Mouse (Mus musculus): ENCODE results near the gene Imp4.
A peak's percentile ranks its signal among the peaks of the same experiment; 100 is the strongest.

The Imp4 gene

GRCm38 (mm10) chr1:34439215-34439960, at the start of gene Imp4, which contains the start of gene Ccdc115:
TSS of gene Imp4 (plus strand) at chr1:34439851.
TSS of gene Ccdc115 (minus strand) at chr1:34439672.
- H3K4me3 ChIP-seq (replicated peaks; ENCODE audit: low read length): peak within 1 kb of the TSS; percentile 96
- H3K36me3 ChIP-seq (ENCODE audit: insufficient read depth, low read length): peaks cover 46% of the 10 kb centered on the region
- H3K4me1 ChIP-seq (replicated peaks; ENCODE audit: low read depth, low read length): peaks cover 34% of the 10 kb centered on the region
- H3K27me3 ChIP-seq (ENCODE audit: insufficient read depth, low read length): no peaks in the 10 kb centered on the region
- TF ChIP-seq NANOG (IDR thresholded peaks at IDR 0.05; ENCODE audit: borderline replicate concordance, low read length) (no peak), POU5F1 (IDR thresholded peaks at IDR 0.05; ENCODE audit: borderline replicate concordance, low read length) (no peak), CTCF (conservative IDR thresholded peaks at IDR 0.05; ENCODE audit: low read length) (no peak)
- no peaks in the 10 kb centered on the region for H3K9me3 ChIP-seq (ENCODE audit: low read length)

GRCm38 (mm10) chr1:34396321-34396720, 43.3 kb upstream of the Imp4 start:
- Histone ChIP-seq H3K4me3 (replicated peaks; ENCODE audit: low read length) (no peak overlapping the region), H3K9me3 (ENCODE audit: low read length) (peaks cover 41% of the 10 kb centered on the region), H3K36me3 (ENCODE audit: insufficient read depth, low read length) (no peaks in the 10 kb centered on the region), H3K4me1 (replicated peaks; ENCODE audit: low read depth, low read length) (peaks cover 13% of the 10 kb centered on the region; the same call in 1 of the 2 replicates), H3K27me3 (ENCODE audit: insufficient read depth, low read length) (no peaks in the 10 kb centered on the region)
- TF ChIP-seq POU5F1 (IDR thresholded peaks at IDR 0.05; ENCODE audit: borderline replicate concordance, low read length) (no peak), NANOG (IDR thresholded peaks at IDR 0.05; ENCODE audit: borderline replicate concordance, low read length) (no peak), CTCF (conservative IDR thresholded peaks at IDR 0.05; ENCODE audit: low read length) (no peak)

GRCm38 (mm10) chr1:34399182-34399953, 40.3 kb upstream of the Imp4 start:
- TF ChIP-seq NANOG (IDR thresholded peaks at IDR 0.05; ENCODE audit: borderline replicate concordance, low read length): no peak
- no peaks in the 10 kb centered on the region for H3K27me3 ChIP-seq (ENCODE audit: insufficient read depth, low read length)
- H3K4me3 ChIP-seq (replicated peaks; ENCODE audit: low read length): no peak overlapping the region
- H3K4me1 ChIP-seq (replicated peaks; ENCODE audit: low read depth, low read length): peaks cover 11% of the 10 kb centered on the region; the same call in 1 of the 2 replicates
- no peaks in the 10 kb centered on the region for H3K36me3 ChIP-seq (ENCODE audit: insufficient read depth, low read length)
- H3K9me3 ChIP-seq (ENCODE audit: low read length): peaks cover 57% of the 10 kb centered on the region

- Histone ChIP-seq H3K4me3 (replicated peaks; ENCODE audit: low read length) (no peak overlapping the region), H3K9me3 (ENCODE audit: low read length) (peaks cover 88% of the 10 kb centered on the region), H3K4me1 (replicated peaks; ENCODE audit: low read depth, low read length) (peaks cover 5% of the 10 kb centered on the region; the same call in 1 of the 2 replicates), H3K36me3 (ENCODE audit: insufficient read depth, low read length) (0 out of 2 replicates have a peak, but pooled peaks cover 5% of the 10 kb centered on the region), H3K27me3 (ENCODE audit: insufficient read depth, low read length) (peaks cover 7% of the 10 kb centered on the region)
- no peak for TF ChIP-seq NANOG (IDR thresholded peaks at IDR 0.05; ENCODE audit: borderline replicate concordance, low read length)
- no peak for TF ChIP-seq POU5F1 (IDR thresholded peaks at IDR 0.05; ENCODE audit: borderline replicate concordance, low read length)
- no peak for TF ChIP-seq CTCF (conservative IDR thresholded peaks at IDR 0.05; ENCODE audit: low read length)
Measured at GRCm38 (mm10) chr1:34428466-34428865, 11.2 kb upstream of the Imp4 start.

GRCm38 (mm10) chr1:34429281-34429680, 10.4 kb upstream of the Imp4 start:
- Histone ChIP-seq H3K4me3 (replicated peaks; ENCODE audit: low read length) (peak overlapping the region; percentile 17; the same call in 1 of the 2 replicates), H3K9me3 (ENCODE audit: low read length) (peaks cover 88% of the 10 kb centered on the region), H3K27me3 (ENCODE audit: insufficient read depth, low read length) (peaks cover 7% of the 10 kb centered on the region), H3K36me3 (ENCODE audit: insufficient read depth, low read length) (0 out of 2 replicates have a peak, but pooled peaks cover 5% of the 10 kb centered on the region), H3K4me1 (replicated peaks; ENCODE audit: low read depth, low read length) (peaks cover 11% of the 10 kb centered on the region; the same call in 1 of the 2 replicates)
- no peak for TF ChIP-seq CTCF (conservative IDR thresholded peaks at IDR 0.05; ENCODE audit: low read length)
- TF ChIP-seq POU5F1 (IDR thresholded peaks at IDR 0.05; ENCODE audit: borderline replicate concordance, low read length): no peak
- no peak for TF ChIP-seq NANOG (IDR thresholded peaks at IDR 0.05; ENCODE audit: borderline replicate concordance, low read length)

GRCm38 (mm10) chr1:34430981-34431380, 8.7 kb upstream of the Imp4 start:
- H3K36me3 ChIP-seq (ENCODE audit: insufficient read depth, low read length): 0 out of 2 replicates have a peak, but pooled peaks cover 5% of the 10 kb centered on the region
- no peak for TF ChIP-seq NANOG (IDR thresholded peaks at IDR 0.05; ENCODE audit: borderline replicate concordance, low read length)
- no peak for TF ChIP-seq CTCF (conservative IDR thresholded peaks at IDR 0.05; ENCODE audit: low read length)
- TF ChIP-seq POU5F1 (IDR thresholded peaks at IDR 0.05; ENCODE audit: borderline replicate concordance, low read length): no peak
- no peak overlapping the region for H3K4me3 ChIP-seq (replicated peaks; ENCODE audit: low read length)
- H3K4me1 ChIP-seq (replicated peaks; ENCODE audit: low read depth, low read length): peaks cover 21% of the 10 kb centered on the region
- peaks cover 7% of the 10 kb centered on the region for H3K27me3 ChIP-seq (ENCODE audit: insufficient read depth, low read length)
- peaks cover 74% of the 10 kb centered on the region for H3K9me3 ChIP-seq (ENCODE audit: low read length)

GRCm38 (mm10) chr1:34431431-34431830, 8.2 kb upstream of the Imp4 start:
- H3K9me3 ChIP-seq (ENCODE audit: low read length): peaks cover 70% of the 10 kb centered on the region
- peaks cover 23% of the 10 kb centered on the region for H3K4me1 ChIP-seq (replicated peaks; ENCODE audit: low read depth, low read length)
- H3K36me3 ChIP-seq (ENCODE audit: insufficient read depth, low read length): peaks cover 7% of the 10 kb centered on the region; the same call in 1 of the 2 replicates

GRCm38 (mm10) chr1:34432411-34432775, 7.3 kb upstream of the Imp4 start:
- H3K4me1 ChIP-seq (replicated peaks; ENCODE audit: low read depth, low read length): peaks cover 24% of the 10 kb centered on the region
- peak overlapping the region; percentile 68 for H3K4me3 ChIP-seq (replicated peaks; ENCODE audit: low read length)
- H3K9me3 ChIP-seq (ENCODE audit: low read length): peaks cover 60% of the 10 kb centered on the region
- H3K27me3 ChIP-seq (ENCODE audit: insufficient read depth, low read length): peaks cover 7% of the 10 kb centered on the region
- TF ChIP-seq POU5F1 (IDR thresholded peaks at IDR 0.05; ENCODE audit: borderline replicate concordance, low read length) (no peak), NANOG (IDR thresholded peaks at IDR 0.05; ENCODE audit: borderline replicate concordance, low read length) (no peak), CTCF (conservative IDR thresholded peaks at IDR 0.05; ENCODE audit: low read length) (no peak)
- peaks cover 15% of the 10 kb centered on the region for H3K36me3 ChIP-seq (ENCODE audit: insufficient read depth, low read length)

More at GRCm38 (mm10) chr1:34431431-34431830, 8.2 kb upstream of the Imp4 start:
- Histone ChIP-seq H3K4me3 (replicated peaks; ENCODE audit: low read length) (no peak overlapping the region), H3K27me3 (ENCODE audit: insufficient read depth, low read length) (peaks cover 7% of the 10 kb centered on the region)
- TF ChIP-seq POU5F1 (IDR thresholded peaks at IDR 0.05; ENCODE audit: borderline replicate concordance, low read length): no peak
- no peak for TF ChIP-seq NANOG (IDR thresholded peaks at IDR 0.05; ENCODE audit: borderline replicate concordance, low read length)
- no peak for TF ChIP-seq CTCF (conservative IDR thresholded peaks at IDR 0.05; ENCODE audit: low read length)

Measured in E14TG2a.4 (cell line).